Comparison of ENCODE assay signal across 8 mouse cellular contexts in the genomic region with DNA sequence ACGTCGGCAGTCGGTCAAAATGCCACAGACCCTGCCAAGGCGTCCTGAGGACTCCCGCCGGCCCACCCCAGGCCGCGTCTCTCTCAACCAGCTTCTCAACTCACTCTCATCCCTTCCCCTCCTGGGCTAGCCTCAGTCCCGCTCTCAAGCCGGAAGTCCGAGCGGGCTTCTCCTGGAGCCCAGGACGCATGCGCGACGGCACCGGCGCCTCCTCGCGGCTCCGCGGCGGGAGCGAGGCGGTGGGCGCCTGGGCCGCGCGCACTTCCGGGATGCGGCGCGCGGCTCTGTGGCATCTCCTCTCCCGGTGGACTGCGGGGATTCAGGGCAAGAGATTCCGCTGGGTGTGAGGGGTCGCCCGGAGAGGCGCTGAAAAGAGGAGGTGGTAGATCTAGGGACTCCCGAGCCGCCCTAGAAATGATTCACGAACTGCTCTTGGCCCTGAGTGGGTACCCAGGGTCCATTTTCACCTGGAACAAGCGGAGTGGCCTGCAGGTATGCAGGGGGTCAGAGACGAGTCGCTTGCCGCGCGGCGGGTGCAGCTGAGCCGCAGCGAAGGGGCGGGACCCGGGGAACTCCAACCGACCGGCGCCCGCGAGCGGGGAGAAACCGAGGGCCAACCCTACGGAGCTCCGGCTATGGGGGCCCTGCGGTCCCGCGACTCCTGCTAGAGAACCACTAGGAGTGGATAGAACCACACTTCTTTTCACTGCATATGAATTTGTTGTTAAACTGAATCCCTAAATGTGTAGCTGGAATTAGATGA. TPM values are rescaled to one million over a fixed set of nuclear protein-coding genes. Genes with fewer than 3 reads are reported as not detected.
DNase-seq lines count a peak whose midpoint lies in the region; ATAC-seq and TF ChIP-seq lines count a peak whose summit lies in the region.

A gene (minus strand): TSS at position 146 of the 763 bp plus-strand sequence.

- H3K4me2 ChIP-seq in forebrain, embryonic 13.5 days, result peak within 1 kb of the TSS; percentile 91
- peak within 1 kb of the TSS; percentile 91 for H3K4me2 ChIP-seq in neural tube, embryonic 15.5 days

- peaks cover 18% of the 10 kb centered on the region for H3K4me1 ChIP-seq in E14TG2a.4 (replicated peaks; ENCODE audit: low read depth, low read length)
- H3K4me1 ChIP-seq in forebrain, embryonic 13.5 days, result peaks cover 30% of the 10 kb centered on the region
- peaks cover 34% of the 10 kb centered on the region for H3K4me1 ChIP-seq in neural tube, embryonic 15.5 days

- H3K27ac ChIP-seq in forebrain, embryonic 13.5 days, result peak within 1 kb of the TSS; percentile 86
- H3K27ac ChIP-seq in neural tube, embryonic 15.5 days (replicated peaks), result peak within 1 kb of the TSS; percentile 88

- H3K9ac ChIP-seq in forebrain, embryonic 13.5 days, result peak within 1 kb of the TSS; percentile 87
- H3K9ac ChIP-seq in neural tube, embryonic 15.5 days (replicated peaks), result peak within 1 kb of the TSS; percentile 72

- intact Hi-C loops in heart, postnatal 14 days (cut with DNase I), result no loop called here

- peaks cover 42% of the 10 kb centered on the region for H3K36me3 ChIP-seq in E14TG2a.4 (ENCODE audit: insufficient read depth, low read length)
- H3K36me3 ChIP-seq in forebrain, embryonic 13.5 days (ENCODE audit: poor library complexity, severe bottlenecking), result peaks cover 39% of the 10 kb centered on the region
- H3K36me3 ChIP-seq in neural tube, embryonic 15.5 days, result peaks cover 22% of the 10 kb centered on the region

- H3K9me3 ChIP-seq in E14TG2a.4 (ENCODE audit: low read length), result no peaks in the 10 kb centered on the region
- H3K9me3 ChIP-seq in forebrain, embryonic 13.5 days (replicated peaks), result no peaks in the 10 kb centered on the region
- no peaks in the 10 kb centered on the region for H3K9me3 ChIP-seq in neural tube, embryonic 15.5 days (replicated peaks)

- ATAC-seq in forebrain, embryonic 13.5 days, result peak; percentile 96
- ATAC-seq in neural tube, embryonic 15.5 days (ENCODE audit: low FRiP score), result peak; percentile 96

- under 1% methylated on average over 59 of the region's 66 CpGs for WGBS in forebrain, embryonic 13.5 days
- under 1% methylated on average over 66 of the region's 66 CpGs for WGBS in neural tube, embryonic 15.5 days

- DNase-seq in c-Kit-positive CD71-positive TER-119-positive erythroid progenitor cells, embryonic 14.5 days (ENCODE audit: low spot score), result peak; percentile 85
- peak; percentile 94 to 95 for DNase-seq in heart, postnatal 14 days
- DNase-seq in layer of hippocampus, adult 11-12 months (ENCODE audit: low spot score), result peak; percentile 82
- DNase-seq in lung, adult 18-20 months, result peak; percentile 89 to 92
- DNase-seq in testis, postnatal 14 days (ENCODE audit: low spot score), result peak; percentile 93

- no peak for TF ChIP-seq CTCF in E14TG2a.4 (conservative IDR thresholded peaks at IDR 0.05; ENCODE audit: low read length)

- H3K27me3 ChIP-seq in E14TG2a.4 (ENCODE audit: insufficient read depth, low read length), result peaks cover 16% of the 10 kb centered on the region
- no peaks in the 10 kb centered on the region for H3K27me3 ChIP-seq in forebrain, embryonic 13.5 days
- H3K27me3 ChIP-seq in neural tube, embryonic 15.5 days (replicated peaks), result no peaks in the 10 kb centered on the region

- H3K4me3 ChIP-seq in E14TG2a.4 (replicated peaks; ENCODE audit: low read length), result peak within 1 kb of the TSS; percentile 95
- H3K4me3 ChIP-seq in forebrain, embryonic 13.5 days, result peak within 1 kb of the TSS; percentile 72
- peak within 1 kb of the TSS; percentile 91 for H3K4me3 ChIP-seq in neural tube, embryonic 15.5 days (replicated peaks)

RNA-seq across cellular contexts. Expression of the gene that starts here (rescaled TPM):
- polyA plus RNA-seq in forebrain, embryonic 13.5 days (2015; fragmentation: Nextera tagmentation; extraction: Ambion mirVana), result 11.9 and 12.1 TPM in 2 replicates
- 1 to 10 TPM; 7.6 to 8.5 TPM for total RNA-seq in heart, postnatal 14 days (2021)
- 6.0 and 6.8 TPM in 2 replicates for polyA plus RNA-seq in neural tube, embryonic 15.5 days (2015; fragmentation: Nextera tagmentation; extraction: Ambion mirVana)

Comparison
In these comparisons a context has a peak if more than half of its experiments do, and no peak if none do; other contexts are left out.
1. Peak in every context shown above with its lines: DNase-seq, ATAC-seq, H3K4me3 ChIP-seq and H3K27ac ChIP-seq.